Mouse (Mus musculus) midbrain, embryonic 11.5 days (tissue): ENCODE results near the gene Rragd. TPM values are rescaled to one million over a fixed set of nuclear protein-coding genes. Genes with fewer than 3 reads are reported as not detected.
A peak's percentile ranks its signal among the peaks of the same experiment; 100 is the strongest.

Experiments used
- ATAC-seq: fragments of 200-750 bp; cut with Nextera tagmentation; 2 replicates; pipeline ENCODE4 v1.8.0; 2017; ENCODE audit warnings: moderate TSS enrichment, moderate library complexity; ENCODE audit not compliant: low FRiP score
- DNase-seq: peaks from one replicate; pipeline ENCODE4 v3.0.0; 2015; ENCODE audit warnings: low spot score; ENCODE audit errors: missing footprints
- H3K27ac ChIP-seq: fragments of 300-500 bp; sonication (generic); 2 replicates; pipeline ENCODE4 v1.5.1; 2014; ENCODE audit warnings: low read depth, low read length
- H3K27me3 ChIP-seq: fragments of 300-500 bp; sonication (generic); 2 replicates; pipeline ENCODE4 v1.6.1; 2014; ENCODE audit warnings: mild to moderate bottlenecking, low read length, moderate library complexity, mixed read lengths; ENCODE audit not compliant: control insufficient read depth, insufficient read depth
- H3K36me3 ChIP-seq: fragments of 300-500 bp; sonication (generic); 2 replicates; pipeline ENCODE4 v1.6.1; 2014; ENCODE audit warnings: mild to moderate bottlenecking, low read length, moderate library complexity, mixed read lengths; ENCODE audit not compliant: control insufficient read depth, insufficient read depth
- H3K4me1 ChIP-seq: fragments of 300-500 bp; sonication (generic); 2 replicates; pipeline ENCODE4 v1.6.1; 2014; ENCODE audit warnings: low read length; ENCODE audit not compliant: control insufficient read depth, insufficient read depth
- H3K4me2 ChIP-seq: fragments of 300-500 bp; sonication (generic); 2 replicates; pipeline ENCODE4 v1.6.1; 2014; ENCODE audit warnings: mild to moderate bottlenecking, moderate library complexity
- H3K4me3 ChIP-seq: fragments of 300-500 bp; sonication (generic); 2 replicates; pipeline ENCODE4 v1.5.1; 2014; ENCODE audit warnings: low read depth, low read length
- H3K9ac ChIP-seq: fragments of 300-500 bp; sonication (generic); 2 replicates; pipeline ENCODE4 v1.6.1; 2014; ENCODE audit warnings: low read length
- H3K9me3 ChIP-seq: fragments of 300-500 bp; sonication (generic); 2 replicates; pipeline ENCODE4 v1.6.1; 2016; ENCODE audit warnings: low read length; ENCODE audit not compliant: control insufficient read depth
- WGBS: fragments of 180-500 bp; shearing (Covaris S2); extraction: QIAGEN DNeasy Blood & Tissue Kit; methylation state at CpG from one replicate; pipeline ENCODE4 v1.1.7; 2014; 5-methylcytosine and 5-hydroxymethylcytosine counted together
- polyA plus RNA-seq: library from polyadenylated mRNA; unstranded; fragments of >200 nt; fragmentation: Nextera tagmentation; extraction: Ambion mirVana; gene quantifications from 2 replicates; pipeline ENCODE4 v1.2.1, GENCODE M21; 2014

The Rragd gene
- polyA plus RNA-seq, result 32.9 and 34.9 TPM in 2 replicates

- peaks cover 19% of the 10 kb centered on the region for H3K4me1 ChIP-seq
- ATAC-seq (peak; percentile 82), DNase-seq (peak; percentile 95)
- peak within 1 kb of the TSS; percentile 87 for H3K4me3 ChIP-seq
- no peaks in the 10 kb centered on the region for H3K36me3 ChIP-seq
- H3K9ac ChIP-seq, result peak within 1 kb of the TSS; percentile 98
- under 1% methylated on average over 16 of the region's 18 CpGs for WGBS
- H3K27ac ChIP-seq, result peak within 1 kb of the TSS; percentile 94
- H3K27me3 ChIP-seq, result 0 out of 2 replicates have a peak, but pooled peaks cover 3% of the 10 kb centered on the region
- H3K4me2 ChIP-seq, result peak within 1 kb of the TSS; percentile 82
- H3K9me3 ChIP-seq, result no peaks in the 10 kb centered on the region
Observed at GRCm38 (mm10) chr4:32982716-32983175, at the start of gene Rragd. TSS of gene Rragd (plus strand) at chr4:32983037.

GRCm38 (mm10) chr4:32936762-32937341, 46.0 kb upstream of the Rragd start:
- H3K27ac ChIP-seq, result no peak overlapping the region
- no peak overlapping the region for H3K9ac ChIP-seq
- no peaks in the 10 kb centered on the region for H3K9me3 ChIP-seq
- peaks cover 5% of the 10 kb centered on the region for H3K4me1 ChIP-seq
- 76% methylated on average over 9 of the region's 9 CpGs for WGBS
- ATAC-seq (no peak), DNase-seq (no peak)
- no peaks in the 10 kb centered on the region for H3K27me3 ChIP-seq
- no peak overlapping the region for H3K4me2 ChIP-seq
- H3K36me3 ChIP-seq, result no peaks in the 10 kb centered on the region
- H3K4me3 ChIP-seq, result no peak overlapping the region

- Histone ChIP-seq H3K27me3 (no peaks in the 10 kb centered on the region), H3K4me1 (peaks cover 5% of the 10 kb centered on the region), H3K36me3 (no peaks in the 10 kb centered on the region), H3K9me3 (no peaks in the 10 kb centered on the region), H3K9ac (0 out of 2 replicates have a peak overlapping the region, but pooled peaks have one; percentile 9), H3K4me2 (no peak overlapping the region), H3K27ac (no peak overlapping the region), H3K4me3 (no peak overlapping the region)
- 41% methylated on average over 4 of the region's 4 CpGs for WGBS
- DNase-seq (peak; percentile 81), ATAC-seq (no peak)
Observed at GRCm38 (mm10) chr4:32939521-32939920, 43.3 kb upstream of the Rragd start.

- Histone ChIP-seq H3K27ac (no peak overlapping the region), H3K4me3 (no peak overlapping the region), H3K27me3 (no peaks in the 10 kb centered on the region), H3K4me2 (no peak overlapping the region), H3K9ac (0 out of 2 replicates have a peak overlapping the region, but pooled peaks have one; percentile 9), H3K9me3 (no peaks in the 10 kb centered on the region), H3K4me1 (peaks cover 5% of the 10 kb centered on the region), H3K36me3 (no peaks in the 10 kb centered on the region)
- ATAC-seq (no peak), DNase-seq (no peak)
- WGBS, result 70% methylated on average over 5 of the region's 5 CpGs
Observed at GRCm38 (mm10) chr4:32939964-32940363, 42.9 kb upstream of the Rragd start.

GRCm38 (mm10) chr4:32940984-32941383, 41.9 kb upstream of the Rragd start:
- H3K4me3 ChIP-seq, result no peak overlapping the region
- no peak overlapping the region for H3K4me2 ChIP-seq
- DNase-seq (no peak), ATAC-seq (no peak)
- H3K27ac ChIP-seq, result no peak overlapping the region
- H3K4me1 ChIP-seq, result peaks cover 5% of the 10 kb centered on the region
- H3K9me3 ChIP-seq, result no peaks in the 10 kb centered on the region
- WGBS, result 59% methylated on average over 4 of the region's 4 CpGs
- H3K36me3 ChIP-seq, result no peaks in the 10 kb centered on the region
- no peak overlapping the region for H3K9ac ChIP-seq
- no peaks in the 10 kb centered on the region for H3K27me3 ChIP-seq

- Histone ChIP-seq H3K9me3 (no peaks in the 10 kb centered on the region; the same call in 1 of the 2 replicates), H3K27ac (no peak overlapping the region)
- 41% methylated on average over 4 of the region's 4 CpGs for WGBS
Observed at GRCm38 (mm10) chr4:32947631-32948030, 35.2 kb upstream of the Rragd start.

GRCm38 (mm10) chr4:32948696-32949095, 34.1 kb upstream of the Rragd start:
- WGBS, result 47% methylated on average over 10 of the region's 10 CpGs

More at GRCm38 (mm10) chr4:32947631-32948030, 35.2 kb upstream of the Rragd start:
- Histone ChIP-seq H3K9ac (no peak overlapping the region), H3K4me3 (no peak overlapping the region), H3K4me2 (no peak overlapping the region), H3K4me1 (peaks cover 10% of the 10 kb centered on the region; the same call in 1 of the 2 replicates), H3K36me3 (no peaks in the 10 kb centered on the region), H3K27me3 (peaks cover 7% of the 10 kb centered on the region; the same call in 1 of the 2 replicates)
- ATAC-seq (0 out of 2 replicates have a peak, but pooled peaks have one; percentile 9), DNase-seq (no peak)

GRCm38 (mm10) chr4:32950356-32951034, 32.3 kb upstream of the Rragd start, which contains the start of gene Ankrd6:
TSS of gene Ankrd6 (minus strand) at chr4:32950841.
- Histone ChIP-seq H3K4me1 (peaks cover 10% of the 10 kb centered on the region; the same call in 1 of the 2 replicates), H3K27ac (no peak within 1 kb of the TSS), H3K9ac (peak within 1 kb of the TSS; percentile 79), H3K36me3 (no peaks in the 10 kb centered on the region), H3K9me3 (no peaks in the 10 kb centered on the region; the same call in 1 of the 2 replicates), H3K4me2 (peak within 1 kb of the TSS; percentile 89), H3K27me3 (peaks cover 7% of the 10 kb centered on the region; the same call in 1 of the 2 replicates), H3K4me3 (peak within 1 kb of the TSS; percentile 77)
- WGBS, result under 1% methylated on average over 66 of the region's 66 CpGs
- peak; percentile 93 for ATAC-seq
- DNase-seq, result peak; percentile 100

More at GRCm38 (mm10) chr4:32948696-32949095, 34.1 kb upstream of the Rragd start:
- Histone ChIP-seq H3K27ac (no peak overlapping the region), H3K4me3 (no peak overlapping the region), H3K9ac (no peak overlapping the region), H3K36me3 (no peaks in the 10 kb centered on the region), H3K9me3 (no peaks in the 10 kb centered on the region; the same call in 1 of the 2 replicates), H3K4me1 (peaks cover 10% of the 10 kb centered on the region; the same call in 1 of the 2 replicates), H3K4me2 (no peak overlapping the region), H3K27me3 (peaks cover 7% of the 10 kb centered on the region; the same call in 1 of the 2 replicates)
- DNase-seq (no peak), ATAC-seq (no peak)
